Mouse (Mus musculus): ENCODE data around the gene Fam216b.

The Fam216b gene

GRCm38 (mm10) chr14:78088907-78089306 is at the start of gene Fam216b:
Gene Fam216b, minus strand, starts transcription at chr14:78089007.
- CTCF ChIA-PET, result no interaction called here

DNA sequence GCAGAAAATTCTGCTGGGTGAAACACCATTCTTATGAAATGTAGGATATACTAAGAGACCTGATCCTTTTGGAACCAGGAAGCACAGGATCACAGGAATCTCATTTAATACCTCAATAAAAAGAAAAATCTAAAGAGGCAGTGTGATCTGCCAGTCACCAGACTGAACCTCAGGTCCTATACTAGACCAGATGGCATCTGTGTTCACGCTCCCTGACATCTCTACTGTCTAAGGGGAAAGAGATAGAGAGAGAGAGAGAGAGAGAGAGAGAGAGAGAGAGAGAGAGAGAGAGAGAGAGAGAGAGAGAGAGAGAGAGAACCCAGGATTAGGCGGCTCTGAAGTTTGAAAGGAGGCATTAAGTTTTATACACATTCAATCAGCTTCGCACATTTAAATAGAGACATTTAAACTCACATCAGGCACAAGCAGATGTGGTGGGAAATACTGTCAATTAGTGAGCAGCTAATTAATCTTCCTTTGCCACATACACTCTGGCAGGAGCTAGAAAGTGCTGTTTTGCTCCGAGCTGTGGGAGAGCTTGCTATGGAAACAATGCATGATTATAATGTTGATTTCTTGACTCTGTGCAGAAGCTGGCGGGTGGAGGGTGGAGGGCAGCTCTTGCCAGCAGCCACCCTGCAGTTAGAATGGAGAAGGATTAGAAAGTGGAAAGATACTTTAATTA is 43.7 kb upstream of the Fam216b start:
- CTCF ChIA-PET, result no interaction called here

- CTCF ChIA-PET, result no interaction called here
Observed at GRCm38 (mm10) chr14:78126670-78127069, 37.9 kb upstream of the Fam216b start.

- CTCF ChIA-PET, result interaction anchor here (0.7 kb wide), 1 partner anchor 1783 kb away, joined by 5 read pairs; no protein-coding TSS in a partner anchor
Observed at GRCm38 (mm10) chr14:78120286-78120685, 31.5 kb upstream of the Fam216b start.

DNA sequence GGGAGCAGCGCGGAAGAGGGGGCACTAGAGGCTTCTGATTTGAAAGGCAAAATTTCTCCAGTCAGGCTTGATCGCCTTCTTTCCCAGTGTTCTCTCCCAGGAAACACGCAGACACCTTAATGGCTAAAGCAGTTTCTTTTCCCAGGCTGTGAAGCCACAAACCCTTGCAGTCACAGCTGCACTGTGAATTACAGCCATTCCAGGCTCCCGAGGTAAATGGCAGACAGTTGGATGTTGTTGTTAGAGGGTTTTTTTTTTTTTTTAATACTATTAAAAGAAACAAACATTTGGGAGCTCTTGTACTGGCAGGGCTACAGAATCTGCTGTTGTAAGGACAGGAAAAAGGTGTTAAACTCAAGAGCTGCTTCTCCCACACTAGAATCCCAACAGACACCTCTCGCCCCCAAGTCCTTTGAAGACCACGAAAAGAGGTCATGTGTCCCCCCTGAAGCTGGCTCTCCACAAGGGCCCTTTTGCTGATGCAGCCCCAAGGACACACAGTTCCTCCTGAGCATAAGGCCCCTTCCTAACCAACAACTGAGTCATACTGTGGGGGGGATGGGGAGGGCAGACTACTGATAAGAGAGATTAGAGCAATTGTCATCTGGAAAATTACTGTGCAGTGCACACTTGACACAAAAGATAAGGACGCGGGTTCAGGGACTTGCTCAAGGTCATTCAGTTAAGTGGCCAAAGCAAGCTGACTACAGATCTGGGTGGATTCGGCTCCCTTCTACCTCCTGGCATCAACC is 30.8 kb upstream of the Fam216b start:
- CTCF ChIA-PET, result interaction anchor here (0.7 kb wide), 1 partner anchor 1783 kb away, joined by 5 read pairs; no protein-coding TSS in a partner anchor

DNA sequence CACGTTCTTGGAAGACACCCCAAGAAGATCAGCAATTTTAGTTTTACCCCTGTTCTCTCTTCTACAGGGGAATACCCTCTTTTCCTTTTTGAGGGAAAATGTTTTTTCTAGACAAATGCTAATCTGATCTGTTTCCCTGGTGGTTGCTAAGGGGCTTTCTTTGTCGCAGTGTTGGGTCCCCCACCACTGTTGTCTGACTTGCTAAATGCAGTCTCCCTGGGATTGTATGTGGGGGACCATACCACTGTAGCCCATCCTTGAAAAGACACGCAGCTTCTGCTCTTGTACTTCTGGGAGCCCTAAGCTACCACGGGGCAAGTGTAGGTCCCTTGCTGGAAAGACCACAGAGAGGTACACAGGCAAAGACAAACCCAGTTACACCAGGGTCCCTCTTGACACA is 28.9 kb upstream of the Fam216b start:
- CTCF ChIA-PET, result no interaction called here

DNA sequence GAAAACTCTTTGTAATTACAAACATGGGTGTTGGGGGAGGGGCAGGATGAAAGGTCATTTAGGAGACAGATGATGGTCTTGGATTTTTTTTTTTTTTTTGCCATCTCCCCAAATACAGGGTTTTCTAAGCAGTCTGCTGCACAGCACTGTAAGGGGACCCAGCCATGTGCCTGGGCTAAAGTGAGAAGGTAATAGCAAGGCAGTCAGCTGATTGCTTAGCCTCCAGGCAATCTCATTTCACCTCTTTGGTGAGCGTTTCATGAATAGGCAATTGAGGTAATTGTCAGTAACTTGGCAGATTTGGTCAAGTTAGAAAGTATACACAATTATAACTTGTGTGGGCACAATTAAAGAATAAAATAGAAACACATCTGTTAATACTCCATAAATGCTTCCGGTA is 28.5 kb upstream of the Fam216b start:
- CTCF ChIA-PET, result no interaction called here

DNA sequence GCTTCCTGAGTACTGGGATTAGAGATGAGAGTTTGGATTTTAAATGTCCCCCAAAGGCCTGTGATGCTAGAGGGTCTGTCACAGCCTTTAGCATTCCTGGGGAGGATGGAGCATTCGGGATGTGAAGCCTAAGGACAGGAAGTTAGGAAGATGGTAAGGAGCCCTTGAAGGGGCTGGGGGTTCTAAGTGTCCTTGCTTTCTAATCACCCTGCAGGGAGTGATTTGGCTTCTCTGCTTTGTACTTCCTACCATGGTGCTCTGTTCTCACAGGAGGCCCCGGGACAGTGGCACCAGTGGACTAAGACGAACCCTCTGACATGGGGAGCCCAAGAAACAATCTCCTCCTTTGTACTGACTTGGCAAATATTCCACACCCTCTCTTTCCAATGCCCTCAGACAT is 23.7 kb upstream of the Fam216b start:
- CTCF ChIA-PET, result no interaction called here

- CTCF ChIA-PET, result no interaction called here
Observed at GRCm38 (mm10) chr14:78110871-78111270, 22.1 kb upstream of the Fam216b start.

- CTCF ChIA-PET, result no interaction called here
Observed at GRCm38 (mm10) chr14:78109419-78109818, 20.6 kb upstream of the Fam216b start.

DNA sequence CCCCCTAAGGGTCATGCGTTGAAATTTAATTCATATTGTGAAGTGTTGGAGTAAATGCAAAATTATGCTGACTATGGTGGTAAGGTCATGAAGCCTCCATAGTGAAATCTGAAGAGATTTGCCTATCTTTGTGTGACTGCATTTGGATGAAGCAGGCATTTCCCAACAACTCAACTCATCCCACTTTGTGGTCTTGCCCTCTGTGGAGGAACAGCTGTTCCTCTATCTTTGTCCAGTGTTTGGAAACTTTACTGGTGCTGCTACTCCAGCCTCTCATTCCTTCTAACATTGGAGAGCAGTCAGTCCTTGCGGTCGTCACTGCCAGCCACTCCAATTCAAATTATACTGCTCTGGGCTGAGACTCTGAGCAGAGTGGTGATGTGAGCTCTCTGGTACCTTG is 19.6 kb upstream of the Fam216b start:
- CTCF ChIA-PET, result no interaction called here

- CTCF ChIA-PET, result no interaction called here
Observed at GRCm38 (mm10) chr14:78089591-78089990, 784 bp upstream of the Fam216b start.

DNA sequence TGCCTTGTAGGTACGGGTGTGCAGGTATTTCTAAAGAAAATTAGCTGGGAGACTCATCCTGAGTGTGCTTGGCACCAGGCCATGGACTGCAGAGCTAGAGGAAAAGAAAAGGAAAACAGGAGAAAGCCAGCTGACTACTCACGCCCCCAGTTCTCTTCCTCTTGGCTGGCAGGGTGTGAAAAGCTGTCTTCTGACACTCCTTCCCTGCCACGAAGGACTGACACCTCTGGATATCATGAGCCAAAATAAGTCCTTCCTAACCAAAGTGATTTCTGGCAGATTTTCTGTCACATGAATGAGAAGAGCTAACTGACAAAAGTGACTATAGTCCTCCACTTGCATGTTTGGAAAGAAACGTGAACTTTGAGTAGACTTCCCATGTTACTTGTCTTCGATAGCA is 5.3 kb downstream of the Fam216b start:
- CTCF ChIA-PET, result no interaction called here

DNA sequence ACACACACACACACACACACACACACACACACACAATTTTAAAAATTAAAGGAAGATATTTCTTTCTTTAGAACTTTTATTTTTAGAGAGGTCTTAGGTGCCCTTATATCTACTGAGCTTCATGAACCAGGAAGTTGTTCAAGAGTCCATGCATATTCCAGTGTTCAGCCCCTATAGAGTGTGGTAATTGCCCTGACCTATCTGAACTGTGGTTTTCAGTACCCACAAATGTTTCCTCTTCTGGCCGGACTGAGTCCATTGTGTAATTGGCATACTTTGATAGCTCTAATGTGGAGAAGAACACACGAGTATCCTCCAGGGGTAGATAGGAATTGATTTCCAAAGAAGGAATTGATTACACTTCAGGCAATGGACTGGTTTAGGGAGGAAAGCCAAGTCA is 11.3 kb downstream of the Fam216b start:
- CTCF ChIA-PET, result no interaction called here

DNA sequence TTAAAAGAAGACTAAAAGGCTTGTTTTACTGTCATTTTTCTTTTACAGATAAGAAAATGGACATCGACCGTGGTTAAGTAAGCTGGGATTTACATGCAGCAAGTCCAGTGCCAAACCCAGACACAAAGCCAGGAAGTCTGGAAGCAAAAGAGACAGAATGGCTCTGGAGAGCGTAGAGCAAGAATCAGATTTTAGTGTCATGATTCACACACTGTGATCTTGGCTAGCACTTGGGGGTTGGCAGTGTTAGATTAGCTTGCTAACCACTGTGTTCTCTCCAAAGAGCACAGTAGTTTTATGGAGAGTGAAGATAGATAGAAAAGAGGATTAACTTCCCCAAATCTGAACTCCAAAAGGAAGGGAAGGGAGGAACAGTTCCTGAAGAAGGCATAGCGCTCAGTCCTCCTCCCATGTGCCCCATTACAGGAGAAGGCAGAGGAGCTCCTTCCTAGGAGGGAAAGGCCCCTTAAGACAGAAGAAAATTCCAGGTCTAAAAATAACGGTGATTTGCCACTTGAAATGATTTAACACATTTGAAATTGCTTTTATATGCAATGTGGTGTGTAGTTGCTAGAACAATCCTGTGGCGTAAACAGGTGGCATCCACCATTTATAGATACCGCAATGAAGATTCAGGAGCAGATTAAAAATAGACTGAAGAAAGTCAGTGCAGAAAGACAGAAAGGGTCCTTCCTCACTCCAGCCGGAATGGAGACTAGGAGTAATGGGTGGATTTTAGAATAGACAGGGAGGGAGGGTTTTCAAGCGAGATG is 22.7 kb downstream of the Fam216b start:
- CTCF ChIA-PET, result no interaction called here

DNA sequence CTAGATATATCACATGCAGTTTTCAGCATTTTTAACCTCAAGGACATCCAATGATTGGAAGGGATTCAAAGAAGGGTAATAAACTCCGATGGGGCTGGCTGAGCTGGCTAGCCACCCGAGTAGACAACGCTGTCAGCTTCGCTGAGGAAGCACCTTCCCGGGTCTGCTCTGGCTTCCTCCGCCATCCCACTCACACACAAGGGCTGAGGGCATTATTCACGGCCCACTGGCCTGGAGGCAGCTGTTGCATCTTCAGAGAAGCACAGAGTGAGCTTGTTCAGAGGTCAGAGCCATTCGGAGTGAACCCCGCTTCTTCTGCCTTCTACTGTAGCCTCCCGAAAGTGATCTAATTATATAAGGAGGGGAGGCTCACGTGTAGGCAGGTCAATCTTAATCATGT is 26.3 kb downstream of the Fam216b start:
- CTCF ChIA-PET, result no interaction called here

- CTCF ChIA-PET, result no interaction called here
Observed at GRCm38 (mm10) chr14:78060609-78060951, 28.2 kb downstream of the Fam216b start.

GRCm38 (mm10) chr14:78059878-78060608 is 28.8 kb downstream of the Fam216b start:
- CTCF ChIA-PET, result no interaction called here

DNA sequence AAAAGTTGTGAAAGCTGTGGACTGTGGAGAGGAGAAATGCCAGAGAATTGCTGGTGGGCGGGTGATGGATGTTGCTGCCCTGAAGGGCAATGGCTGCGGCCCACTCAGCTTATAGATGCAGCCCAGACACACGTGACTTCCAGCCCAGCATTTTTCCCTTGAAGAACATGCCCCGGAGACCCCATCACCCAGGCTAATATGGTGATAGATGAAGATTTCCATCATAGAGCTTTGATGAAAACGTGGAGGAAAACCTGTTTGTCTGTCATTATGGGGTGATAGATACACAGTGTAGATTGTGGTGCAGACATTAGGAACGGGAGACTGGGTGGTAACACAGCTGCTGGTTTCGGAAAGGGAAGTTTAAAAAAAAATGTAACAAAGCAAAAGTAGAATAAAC is 31.4 kb downstream of the Fam216b start:
- CTCF ChIA-PET, result no interaction called here

- CTCF ChIA-PET, result interaction anchor here (0.6 kb wide), 1 partner anchor 497 kb away, joined by 3 read pairs; no protein-coding TSS in a partner anchor
Observed at GRCm38 (mm10) chr14:78056371-78056770, 32.4 kb downstream of the Fam216b start.

DNA sequence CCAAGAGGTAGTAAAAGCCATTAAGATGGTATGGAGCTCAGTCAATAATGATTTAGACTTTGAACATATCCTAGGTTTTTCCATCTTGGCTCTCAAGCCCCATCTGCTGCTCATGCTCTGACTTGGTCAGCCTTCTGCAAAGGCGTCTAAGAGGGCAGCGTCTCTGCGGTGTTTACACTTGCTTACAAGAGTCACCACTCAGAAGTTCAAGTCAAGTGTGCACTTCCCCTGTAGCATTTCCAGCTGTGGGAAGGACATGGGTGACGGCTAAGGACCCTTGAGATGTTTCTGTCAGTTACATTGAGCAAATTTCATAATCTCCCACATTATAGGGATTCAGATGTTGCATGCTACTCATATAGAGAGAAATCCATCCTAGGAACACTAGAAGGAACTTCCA is 40.1 kb downstream of the Fam216b start:
- CTCF ChIA-PET, result no interaction called here

- CTCF ChIA-PET, result no interaction called here
Observed at GRCm38 (mm10) chr14:78048258-78048657, 40.5 kb downstream of the Fam216b start.

Data from spleen, embryonic (tissue).